Mouse (Mus musculus) CH12.LX (cell line): Measurements from ENCODE around the gene Plekhj1. TPM values are rescaled to one million over a fixed set of nuclear protein-coding genes. Genes with fewer than 3 reads are reported as not detected.

Source experiments
- DNase-seq: peaks from one replicate; pipeline ENCODE4 v3.0.0-alpha.2; 2013; ENCODE audit errors: extremely low read depth
- H3K27ac ChIP-seq: 2 replicates; pipeline ENCODE4 v1.5.1; 2012; ENCODE audit warnings: low read depth, mild to moderate bottlenecking, control low read depth, moderate library complexity; ENCODE audit not compliant: insufficient read depth
- H3K27me3 ChIP-seq: replicated peaks from 2 replicates; pipeline ENCODE3; 2012; ENCODE audit warnings: inconsistent platforms
- H3K36me3 ChIP-seq, 2 experiments: replicated peaks in 1 of 2; 2 replicates each; pipeline versions ENCODE3 to v1.6.1; 2012; ENCODE audit warnings: inconsistent platforms in 1 of 2, low read length in 1 of 2, mild to moderate bottlenecking in 1 of 2, mixed read lengths in 1 of 2, moderate library complexity in 1 of 2; ENCODE audit not compliant: control insufficient read depth in 1 of 2, insufficient read depth in 1 of 2
- H3K4me1 ChIP-seq, 2 experiments: 2 replicates each; pipeline ENCODE4 v1.6.1; 2012; ENCODE audit warnings: inconsistent platforms in 1 of 2, moderate library complexity in 1 of 2; ENCODE audit not compliant: insufficient read depth in 2 of 2, control insufficient read depth in 1 of 2
- H3K4me2 ChIP-seq: 2 replicates; pipeline ENCODE4 v1.6.1; 2012; ENCODE audit warnings: low read depth, mild to moderate bottlenecking, control low read depth; ENCODE audit not compliant: poor library complexity, insufficient read depth, severe bottlenecking
- H3K4me3 ChIP-seq, 3 experiments: fragments of 150-350 bp in 1 of 3; sonication (generic) in 1 of 3; replicated peaks in 1 of 3; 2 replicates each; pipeline versions ENCODE3 to v1.5.1; 2011 to 2012; ENCODE audit warnings: low read depth in 2 of 3, low read length in 2 of 3, mild to moderate bottlenecking in 2 of 3, moderate library complexity in 2 of 3, control low read depth in 1 of 3, improper control_type of control experiment in 1 of 3, inconsistent platforms in 1 of 3, mixed read lengths in 1 of 3; ENCODE audit not compliant: poor library complexity in 1 of 3
- H3K79me2 ChIP-seq: replicated peaks from 2 replicates; pipeline ENCODE4 v1.6.1; 2012; ENCODE audit warnings: mild to moderate bottlenecking, moderate library complexity; ENCODE audit not compliant: control insufficient read depth, poor library complexity, insufficient read depth, severe bottlenecking; ENCODE audit errors: extremely low read depth
- H3K9ac ChIP-seq: 2 replicates; pipeline ENCODE4 v1.6.1; 2012; ENCODE audit warnings: low read depth, mild to moderate bottlenecking, control low read depth, moderate library complexity; ENCODE audit not compliant: insufficient read depth
- H3K9me3 ChIP-seq: replicated peaks from 2 replicates; pipeline ENCODE3; 2012; ENCODE audit warnings: low read length, inconsistent platforms, mixed read lengths
- CHD2 ChIP-seq: IDR thresholded peaks from 2 replicates; pipeline ENCODE4 v1.6.1; 2011; ENCODE audit warnings: low read length, improper control_type of control experiment
- E2F4 ChIP-seq: IDR thresholded peaks from 2 replicates; pipeline ENCODE4 v1.6.1; 2011; ENCODE audit warnings: low read depth, low read length, improper control_type of control experiment; ENCODE audit not compliant: insufficient replicate concordance
- ETS1 ChIP-seq: conservative IDR thresholded peaks from 2 replicates; pipeline ENCODE4 v1.6.1; 2012; ENCODE audit warnings: low read depth, mild to moderate bottlenecking, inconsistent platforms, low read length, improper control_type of control experiment, moderate library complexity
- JUN ChIP-seq: IDR thresholded peaks from 2 replicates; pipeline ENCODE4 v1.6.1; 2011; ENCODE audit warnings: low read depth, mild to moderate bottlenecking, low read length, improper control_type of control experiment, moderate library complexity; ENCODE audit not compliant: insufficient read depth
- JUND ChIP-seq: conservative IDR thresholded peaks from 2 replicates; pipeline ENCODE4 v1.6.1; 2011; ENCODE audit warnings: low read depth, low read length, improper control_type of control experiment
- KAT2A ChIP-seq: IDR thresholded peaks from 2 replicates; pipeline ENCODE4 v1.6.1; 2012; ENCODE audit warnings: low read length, improper control_type of control experiment, inconsistent platforms; ENCODE audit not compliant: insufficient replicate concordance
- NELFE ChIP-seq: IDR thresholded peaks from 2 replicates; pipeline ENCODE4 v1.6.1; 2011; ENCODE audit warnings: low read depth, low read length, improper control_type of control experiment
- PAX5 ChIP-seq: IDR thresholded peaks from 2 replicates; pipeline ENCODE4 v1.6.1; 2012; ENCODE audit warnings: low read length, inconsistent platforms, mixed read lengths
- POLR2A ChIP-seq: IDR thresholded peaks from 2 replicates; pipeline ENCODE4 v1.6.1; 2011; ENCODE audit warnings: low read depth, mild to moderate bottlenecking, improper control_type of control experiment, low read length
- POLR2AphosphoS2 ChIP-seq: IDR thresholded peaks from 2 replicates; pipeline ENCODE4 v1.6.1; 2011; ENCODE audit warnings: low read depth, low read length, improper control_type of control experiment
- RCOR1 ChIP-seq: conservative IDR thresholded peaks from 2 replicates; pipeline ENCODE4 v1.6.1; 2012; ENCODE audit warnings: low read depth, mild to moderate bottlenecking, inconsistent platforms, low read length, improper control_type of control experiment
- SMC3 ChIP-seq: IDR thresholded peaks from 2 replicates; pipeline ENCODE4 v1.6.1; 2011; ENCODE audit warnings: low read depth, low read length, improper control_type of control experiment
- UBTF ChIP-seq: IDR thresholded peaks from 2 replicates; pipeline ENCODE4 v1.6.1; 2012; ENCODE audit warnings: low read depth, mild to moderate bottlenecking, inconsistent platforms, low read length, improper control_type of control experiment, moderate library complexity
- ZC3H11A ChIP-seq: IDR thresholded peaks from 2 replicates; pipeline ENCODE4 v1.6.1; 2012; ENCODE audit warnings: low read depth, mild to moderate bottlenecking, inconsistent platforms, low read length, improper control_type of control experiment
- ZKSCAN1 ChIP-seq: IDR thresholded peaks from 2 replicates; pipeline ENCODE4 v1.6.1; 2012; ENCODE audit warnings: low read depth, inconsistent platforms, low read length, improper control_type of control experiment, borderline replicate concordance
- ZMIZ1 ChIP-seq: IDR thresholded peaks from 2 replicates; pipeline ENCODE4 v1.6.1; 2012; ENCODE audit warnings: low read depth, mild to moderate bottlenecking, inconsistent platforms, low read length, improper control_type of control experiment
- ZNF384 ChIP-seq: IDR thresholded peaks from 2 replicates; pipeline ENCODE4 v1.6.1; 2012; ENCODE audit warnings: low read depth, low read length, improper control_type of control experiment, inconsistent platforms
- dilution Hi-C: fragments of 300-500 bp; cut with MboI; formaldehyde crosslinking; loops from 2 replicates; pipeline ENCODE4 v1.14.3; 2020; ENCODE audit warnings: low sequenced_read_pairs; ENCODE audit not compliant: extremely low pct_unique_long_range_greater_than_20kb, extremely low pct_ligation_motif_present
- in situ Hi-C: fragments of 300-500 bp; cut with MboI; formaldehyde crosslinking; loops from 3 replicates; pipeline ENCODE4 v1.14.3; 2019; ENCODE audit warnings: low sequenced_read_pairs, low pct_ligation_motif_present, low pct_unique_long_range_greater_than_20kb, mixed read lengths
- polyA plus RNA-seq: library from polyadenylated mRNA; unstranded; fragments of >175 nt; gene quantifications from 2 replicates; pipeline ENCODE4 v1.2.1, GENCODE M21; 2012; ENCODE audit warnings: low read depth; ENCODE audit not compliant: insufficient read length
- total RNA-seq, 2 experiments: library from RNA; depleted of rRNA; stranded (reverse); fragments of 300-350 nt in 1 of 2; fragments of >200 nt in 1 of 2; gene quantifications; 2 replicates each; pipeline ENCODE4 v1.2.3; 2012 to 2014

Plekhj1 gene
- total and polyA plus RNA-seq, 3 experiments: 63.4 to 123 (median 63.8) TPM

- no peak overlapping the region for H3K9ac ChIP-seq
- TF ChIP-seq POLR2A: peak; percentile 32; the same call in 1 of the 2 replicates
- no peak for TF ChIP-seq KAT2A
- no peak for TF ChIP-seq ZC3H11A
- TF ChIP-seq SMC3: no peak
- in situ Hi-C loops: loop anchor here (5.0 kb wide), 1 partner anchor 34 kb away; no protein-coding TSS in a partner anchor
- H3K79me2 ChIP-seq: peaks cover 42% of the 10 kb centered on the region
- H3K4me1 ChIP-seq: peaks cover 10 to 33% of the 10 kb centered on the region in 2 experiments
- H3K4me3 ChIP-seq: peak overlapping the region in 1 of 3 experiments; percentile 87
- H3K4me2 ChIP-seq: peak overlapping the region; percentile 75
- H3K27me3 ChIP-seq: no peaks in the 10 kb centered on the region
- dilution Hi-C loops: no loop called here
- DNase-seq: no peak
- H3K9me3 ChIP-seq: no peaks in the 10 kb centered on the region
- peaks cover 52 to 68% of the 10 kb centered on the region in 2 experiments for H3K36me3 ChIP-seq
- no peak overlapping the region for H3K27ac ChIP-seq
These were observed 2.0 kb downstream of the Plekhj1 start for GRCm38 (mm10) chr10:80796307-80796848.

- no peak for TF ChIP-seq ZNF384
- TF ChIP-seq UBTF: no peak
- TF ChIP-seq ZMIZ1: no peak
- no peak for TF ChIP-seq CHD2
- no peak for TF ChIP-seq KAT2A
- TF ChIP-seq ZKSCAN1: no peak
- TF ChIP-seq NELFE: no peak
- no peak for TF ChIP-seq ZC3H11A
- TF ChIP-seq POLR2AphosphoS2: no peak
- TF ChIP-seq E2F4: no peak
- TF ChIP-seq JUND: no peak
- no peak for TF ChIP-seq RCOR1
- TF ChIP-seq JUN: no peak
- TF ChIP-seq ETS1: no peak
- no peak for TF ChIP-seq PAX5
- H3K9ac ChIP-seq: no peak overlapping the region
- H3K4me2 ChIP-seq: no peak overlapping the region
- no peak overlapping the region for H3K27ac ChIP-seq
- no peaks in the 10 kb centered on the region for H3K9me3 ChIP-seq
- no peak for DNase-seq
- in situ Hi-C loops (loop anchor here (5.0 kb wide), 1 partner anchor 32 kb away; no protein-coding TSS in a partner anchor), dilution Hi-C loops (no loop called here)
- H3K79me2 ChIP-seq: peaks cover 26% of the 10 kb centered on the region
- peaks cover 62 to 69% of the 10 kb centered on the region in 2 experiments for H3K36me3 ChIP-seq
- no peaks in the 10 kb centered on the region for H3K27me3 ChIP-seq
- peaks cover 4 to 18% of the 10 kb centered on the region in 2 experiments for H3K4me1 ChIP-seq
- no peak overlapping the region for H3K4me3 ChIP-seq
These were observed 3.7 kb downstream of the Plekhj1 start for GRCm38 (mm10) chr10:80794750-80795149.
